Mouse (Mus musculus) small intestine, adult 2 months (tissue): ENCODE results near the gene Tbl2. TPM values are rescaled to one million over a fixed set of nuclear protein-coding genes. Genes with fewer than 3 reads are reported as not detected.

ENCODE experiments used
- H3K27ac ChIP-seq: fragments of 200-500 bp; 2 replicates; pipeline ENCODE4 v1.5.1; 2012; ENCODE audit warnings: low read depth, low read length, control low read depth, inconsistent platforms; ENCODE audit not compliant: insufficient read depth
- H3K27me3 ChIP-seq: fragments of 200-500 bp; 2 replicates; pipeline ENCODE4 v1.6.1; 2012; ENCODE audit warnings: mild to moderate bottlenecking, moderate library complexity, low read length, inconsistent platforms; ENCODE audit not compliant: control insufficient read depth, insufficient read depth
- H3K36me3 ChIP-seq: fragments of 200-500 bp; 2 replicates; pipeline ENCODE4 v1.6.1; 2012; ENCODE audit warnings: mild to moderate bottlenecking, low read length, control low read depth, inconsistent platforms; ENCODE audit not compliant: control insufficient read depth, insufficient read depth
- H3K4me1 ChIP-seq: fragments of 200-500 bp; 2 replicates; pipeline ENCODE4 v1.6.1; 2012; ENCODE audit warnings: low read length, inconsistent platforms, mixed read lengths; ENCODE audit not compliant: control insufficient read depth, insufficient read depth, insufficient read length
- H3K4me3 ChIP-seq: fragments of 200-500 bp; 2 replicates; pipeline ENCODE4 v1.5.1; 2012; ENCODE audit warnings: low read depth, mild to moderate bottlenecking, control low read depth, inconsistent platforms, low read length, moderate library complexity
- CTCF ChIP-seq: fragments of 200-500 bp; IDR thresholded peaks from 2 replicates; pipeline ENCODE4 v1.5.1; 2012; ENCODE audit warnings: low read depth, mild to moderate bottlenecking, control low read depth, inconsistent platforms, low read length, moderate library complexity, mixed read lengths; ENCODE audit not compliant: insufficient replicate concordance, insufficient read length; ENCODE audit errors: extremely low read depth
- POLR2A ChIP-seq: fragments of 200-500 bp; IDR thresholded peaks from 2 replicates; pipeline ENCODE4 v1.6.1; 2012; ENCODE audit warnings: low read depth, mild to moderate bottlenecking, control low read depth, inconsistent platforms, low read length, moderate library complexity
- WGBS: fragments of 180-500 bp; shearing (Covaris S2); methylation state at CpG from one replicate; pipeline ENCODE4 v1.1.7; 2018; 5-methylcytosine and 5-hydroxymethylcytosine counted together
- polyA plus RNA-seq: library from polyadenylated mRNA; depleted of rRNA; stranded (reverse); fragments of >200 nt; gene quantifications from 2 replicates; pipeline ENCODE4 v1.2.3, GENCODE M21; 2012

Tbl2 gene
- polyA plus RNA-seq, 1 experiment = 5.3 TPM

DNA sequence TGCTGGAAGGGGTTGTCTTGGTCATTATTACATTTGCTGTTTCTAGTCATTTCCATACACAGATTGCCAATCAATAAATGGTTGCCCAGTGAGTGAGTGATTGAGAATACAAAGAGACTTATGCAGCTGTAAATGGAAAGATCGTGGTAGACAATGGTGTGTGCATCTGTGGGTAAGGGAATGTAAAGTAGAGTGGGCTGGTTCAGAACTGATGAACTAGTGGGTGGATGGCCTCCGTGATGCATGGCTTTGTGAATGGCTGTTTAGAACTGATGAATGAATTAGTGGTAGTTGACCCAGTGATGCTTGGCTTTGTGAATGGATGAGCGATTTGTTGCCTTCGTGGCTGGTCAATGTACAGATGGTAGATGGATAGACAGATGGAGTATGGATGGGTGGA lies 19.7 kb upstream of the Tbl2 start:
- Histone ChIP-seq H3K36me3 (peaks cover 54% of the 10 kb centered on the region), H3K27me3 (no peaks in the 10 kb centered on the region), H3K4me1 (0 out of 2 replicates have a peak, but pooled peaks cover 4% of the 10 kb centered on the region), H3K4me3 (no peak overlapping the region), H3K27ac (no peak overlapping the region)
- WGBS = 87% methylated on average over 4 of the region's 4 CpGs
- TF ChIP-seq CTCF (no peak), POLR2A (no peak)

DNA sequence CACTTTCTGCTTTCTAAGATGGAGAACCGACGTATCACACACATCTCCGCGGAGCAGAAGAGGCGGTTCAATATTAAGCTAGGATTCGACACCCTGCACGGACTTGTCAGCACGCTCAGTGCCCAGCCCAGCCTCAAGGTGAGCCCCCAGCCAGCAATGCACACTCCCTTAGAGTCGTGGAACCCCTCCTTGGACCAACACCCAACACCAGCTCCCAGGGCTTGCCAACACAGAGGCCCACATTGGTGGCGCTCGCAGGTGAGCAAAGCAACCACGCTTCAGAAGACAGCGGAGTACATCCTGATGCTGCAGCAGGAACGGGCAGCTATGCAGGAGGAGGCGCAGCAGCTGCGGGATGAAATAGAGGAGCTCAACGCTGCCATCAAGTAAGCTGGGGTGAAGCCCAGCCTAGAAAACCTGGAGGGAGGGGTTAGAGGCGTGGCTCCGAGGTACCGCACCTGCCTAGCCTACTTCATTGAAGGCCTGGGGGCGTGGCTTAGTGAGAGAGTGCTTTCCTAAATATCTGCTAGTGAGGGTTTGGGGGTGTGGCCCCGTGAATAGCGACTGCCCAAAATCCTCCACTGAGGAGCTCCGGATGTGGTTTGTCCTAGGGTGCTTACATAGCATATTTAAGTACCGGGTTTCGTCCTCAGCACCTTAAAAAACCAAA lies 15.6 kb upstream of the Tbl2 start:
- H3K27me3 ChIP-seq = no peaks in the 10 kb centered on the region
- 0 out of 2 replicates have a peak, but pooled peaks cover 4% of the 10 kb centered on the region for H3K4me1 ChIP-seq
- peaks cover 52% of the 10 kb centered on the region for H3K36me3 ChIP-seq
- TF ChIP-seq POLR2A (no peak), CTCF (no peak)
- H3K27ac ChIP-seq = no peak overlapping the region
- 41% methylated on average over 26 of the region's 26 CpGs for WGBS
- H3K4me3 ChIP-seq = peak overlapping the region; percentile 31

DNA sequence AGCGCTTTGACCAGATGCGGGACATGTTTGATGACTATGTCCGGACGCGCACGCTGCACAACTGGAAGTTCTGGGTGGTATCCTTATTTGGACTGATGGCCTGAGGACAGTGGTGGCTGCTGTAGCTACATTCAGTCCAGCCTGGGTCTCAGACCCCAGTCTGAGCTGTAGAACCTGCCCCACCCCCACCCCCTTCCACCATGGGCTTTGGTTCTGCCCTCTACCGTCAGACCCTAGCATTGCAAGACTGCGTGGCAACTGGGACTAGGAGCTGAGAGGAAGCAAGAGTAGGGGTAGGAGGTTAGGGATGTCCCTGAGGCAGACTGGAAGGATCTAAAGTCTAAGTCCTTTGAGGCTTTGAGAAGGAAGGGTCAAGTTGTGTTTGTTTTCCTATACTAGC lies 14.9 kb upstream of the Tbl2 start:
- H3K4me1 ChIP-seq = 0 out of 2 replicates have a peak, but pooled peaks cover 4% of the 10 kb centered on the region
- H3K27ac ChIP-seq = no peak overlapping the region
- WGBS = 54% methylated on average over 8 of the region's 8 CpGs
- peaks cover 47% of the 10 kb centered on the region for H3K36me3 ChIP-seq
- H3K27me3 ChIP-seq = no peaks in the 10 kb centered on the region
- H3K4me3 ChIP-seq = peak overlapping the region; percentile 31
- TF ChIP-seq CTCF (peak; percentile 20; the same call in 1 of the 2 replicates), POLR2A (no peak)

DNA sequence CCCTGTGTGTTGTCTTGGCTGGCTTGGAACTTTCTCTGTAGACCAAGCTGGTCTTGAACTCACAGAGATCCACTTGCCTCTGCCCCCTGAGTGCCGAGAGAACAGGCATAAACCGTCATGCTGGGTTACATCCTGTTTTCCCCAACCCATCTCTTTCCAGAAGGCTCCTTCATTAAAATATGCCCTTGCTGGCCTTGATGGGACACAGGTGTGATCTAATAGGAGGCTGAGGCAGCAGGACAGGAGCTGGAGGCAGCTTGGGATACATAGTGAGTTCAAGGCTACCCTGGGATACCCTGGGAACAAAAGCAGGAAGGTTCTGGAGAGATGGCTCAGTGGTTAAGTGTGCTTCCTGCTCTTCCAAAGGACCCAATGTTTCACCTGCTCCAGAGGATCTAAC lies 9.6 kb upstream of the Tbl2 start:
- TF ChIP-seq POLR2A = no peak
- no peak for TF ChIP-seq CTCF
- peaks cover 19% of the 10 kb centered on the region for H3K36me3 ChIP-seq
- 58% methylated on average over 2 of the region's 2 CpGs for WGBS
- no peaks in the 10 kb centered on the region for H3K27me3 ChIP-seq
- H3K4me3 ChIP-seq = no peak overlapping the region
- H3K27ac ChIP-seq = no peak overlapping the region
- no peaks in the 10 kb centered on the region for H3K4me1 ChIP-seq

DNA sequence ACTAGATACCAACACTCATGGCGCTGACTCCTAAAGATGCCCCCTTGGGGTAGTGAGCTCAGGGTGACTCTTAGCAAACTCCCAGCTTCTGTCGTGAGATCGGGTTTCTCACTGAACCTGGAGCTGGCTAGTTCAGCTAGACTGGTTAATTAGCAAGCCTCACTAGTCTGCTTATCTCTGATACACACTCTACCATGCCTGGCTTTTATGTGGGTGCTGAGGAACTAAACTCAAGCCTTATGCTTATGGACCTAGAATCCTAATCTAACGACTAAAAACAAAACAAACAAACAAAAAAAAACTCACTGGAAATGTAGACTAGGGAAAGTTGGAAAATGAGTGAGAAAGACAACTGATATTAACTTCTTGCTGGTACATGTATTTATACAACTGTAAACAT lies 5.0 kb upstream of the Tbl2 start:
- no peaks in the 10 kb centered on the region for H3K36me3 ChIP-seq
- no peak overlapping the region for H3K27ac ChIP-seq
- H3K27me3 ChIP-seq = no peaks in the 10 kb centered on the region
- no peaks in the 10 kb centered on the region for H3K4me1 ChIP-seq
- H3K4me3 ChIP-seq = no peak overlapping the region
- WGBS = 66% methylated on average over 4 of the region's 4 CpGs
- no peak for TF ChIP-seq CTCF
- TF ChIP-seq POLR2A = no peak

DNA sequence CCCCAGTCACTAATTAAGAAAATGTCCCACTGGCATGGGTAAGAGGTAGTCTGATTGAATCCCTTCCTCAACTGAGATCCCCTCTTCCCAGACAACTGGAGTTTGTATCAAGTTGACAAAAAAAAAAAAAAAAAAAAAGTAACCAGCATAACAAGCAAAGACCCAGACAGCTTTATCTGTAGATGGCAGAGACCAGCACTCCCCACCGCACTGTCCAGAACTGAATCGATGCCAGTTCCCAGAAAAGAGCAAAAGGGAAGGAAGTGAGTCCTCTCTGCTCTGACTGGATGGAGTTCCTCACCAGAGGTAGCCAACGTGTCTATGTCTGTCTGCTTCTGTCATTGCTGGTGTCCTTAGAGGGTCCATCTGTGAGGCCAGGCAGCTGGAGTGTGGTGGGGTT lies 3.9 kb upstream of the Tbl2 start:
- Histone ChIP-seq H3K36me3 (no peaks in the 10 kb centered on the region), H3K27me3 (no peaks in the 10 kb centered on the region), H3K4me1 (peaks cover 2% of the 10 kb centered on the region; the same call in 1 of the 2 replicates), H3K27ac (no peak overlapping the region), H3K4me3 (no peak overlapping the region)
- 77% methylated on average over 3 of the region's 3 CpGs for WGBS
- TF ChIP-seq POLR2A = no peak
- no peak for TF ChIP-seq CTCF

DNA sequence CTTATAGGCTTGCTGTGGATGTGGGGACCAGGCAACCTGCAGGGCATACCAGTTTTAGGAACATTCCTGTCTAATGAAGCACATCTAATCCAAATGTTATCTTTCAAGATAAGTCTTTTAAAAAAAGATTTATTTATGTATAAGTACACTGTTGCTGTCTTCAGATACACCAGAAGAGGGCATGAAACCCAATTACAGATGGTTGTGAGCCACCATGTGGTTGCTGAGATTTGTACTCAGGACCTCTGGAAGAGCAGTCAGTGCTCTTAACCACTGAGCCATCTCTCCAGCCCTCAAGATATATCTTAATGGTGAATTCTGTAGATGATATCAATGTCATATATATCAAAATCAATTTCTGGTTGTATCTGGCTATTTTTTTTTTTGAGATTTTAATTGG lies 3.5 kb upstream of the Tbl2 start:
- TF ChIP-seq CTCF = no peak
- TF ChIP-seq POLR2A = no peak
- Histone ChIP-seq H3K4me3 (no peak overlapping the region), H3K27me3 (no peaks in the 10 kb centered on the region), H3K27ac (no peak overlapping the region), H3K36me3 (no peaks in the 10 kb centered on the region), H3K4me1 (peaks cover 2% of the 10 kb centered on the region; the same call in 1 of the 2 replicates)
